8 mouse cellular contexts compared by ENCODE assay signal in the genomic region with DNA sequence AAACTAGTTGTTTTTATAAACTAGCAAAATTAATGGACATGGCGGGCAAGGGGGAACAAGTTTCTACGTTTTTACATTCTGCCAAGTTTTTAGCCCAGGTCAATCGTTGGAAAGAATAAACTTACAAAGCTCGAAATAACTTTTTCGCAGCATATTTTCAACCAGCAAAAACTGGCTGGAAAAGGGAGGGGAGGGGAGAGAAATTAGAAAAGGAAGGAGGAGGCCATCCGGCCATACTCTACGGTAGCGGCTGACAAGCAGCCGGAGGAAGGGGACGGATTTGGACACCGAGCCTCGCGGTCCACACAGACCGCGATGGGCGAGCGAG. TPM values are rescaled to one million over a fixed set of nuclear protein-coding genes. Genes with fewer than 3 reads are reported as not detected.
A peak's percentile ranks its signal among the peaks of the same experiment; 100 is the strongest.
DNase-seq lines count a peak whose midpoint lies in the region; ATAC-seq and TF ChIP-seq lines count a peak whose summit lies in the region.

No protein-coding gene starts in this region.

- no peaks in the 10 kb centered on the region for H3K27me3 ChIP-seq in testis, adult 2 months (ENCODE audit: control insufficient read depth, insufficient read depth, low read length)
- no peaks in the 10 kb centered on the region for H3K27me3 ChIP-seq in limb, embryonic 15.5 days

- H3K4me2 ChIP-seq in limb, embryonic 15.5 days = peak overlapping the region; percentile 55

- H3K4me3 ChIP-seq in testis, adult 2 months (ENCODE audit: control insufficient read depth, low read depth, low read length) = peak overlapping the region; percentile 88
- H3K4me3 ChIP-seq in limb, embryonic 15.5 days = peak overlapping the region; percentile 99

- TF ChIP-seq CTCF in testis, adult 2 months (IDR thresholded peaks at IDR 0.05; ENCODE audit: control insufficient read depth, insufficient read depth, insufficient replicate concordance, low read depth, low read length) = no peak

- H3K4me1 ChIP-seq in testis, adult 2 months (ENCODE audit: control insufficient read depth, insufficient read depth, low read length) = peaks cover 4% of the 10 kb centered on the region; the same call in 1 of the 2 replicates
- H3K4me1 ChIP-seq in limb, embryonic 15.5 days = peaks cover 5% of the 10 kb centered on the region; the same call in 1 of the 2 replicates

- peak overlapping the region; percentile 96 for H3K9ac ChIP-seq in limb, embryonic 15.5 days

- H3K9me3 ChIP-seq in limb, embryonic 15.5 days = no peaks in the 10 kb centered on the region

- H3K36me3 ChIP-seq in testis, adult 2 months (ENCODE audit: control insufficient read depth, insufficient read depth, low read length) = peaks cover 2% of the 10 kb centered on the region
- peaks cover 28% of the 10 kb centered on the region for H3K36me3 ChIP-seq in limb, embryonic 15.5 days

- peak overlapping the region; percentile 92 for H3K27ac ChIP-seq in testis, adult 2 months (ENCODE audit: control insufficient read depth, insufficient read depth, low read depth, low read length)
- H3K27ac ChIP-seq in limb, embryonic 15.5 days = peak overlapping the region; percentile 97

- no peak for ATAC-seq in limb, embryonic 15.5 days (ENCODE audit: insufficient number of reproducible peaks, low FRiP score, low TSS enrichment, low read depth)

- DNase-seq in cerebellum, adult 9-10 months = peak; percentile 41
- DNase-seq in cerebellum, postnatal 25 days = no peak
- no peak for DNase-seq in testis, postnatal 10 days (ENCODE audit: low spot score)
- no peak for DNase-seq in embryo, embryonic 10.5 days (ENCODE audit: low spot score)
- DNase-seq in right cerebral cortex, postnatal 36 days (ENCODE audit: low spot score in 2 of 2) = no peak
- DNase-seq in cerebellum, adult 8-10 months = no peak

- WGBS in limb, embryonic 15.5 days = under 1% methylated on average over 17 of the region's 17 CpGs

- no peak for TF ChIP-seq POLR2A in testis, adult 2 months (IDR thresholded peaks at IDR 0.05; ENCODE audit: control insufficient read depth, low read depth, low read length)

RNA-seq across cellular contexts. Expression of a gene that starts 0.7 kb away (rescaled TPM):
- polyA plus RNA-seq in testis, adult 2 months (2012; rRNA removed) = 13.2 and 17.7 TPM in 2 replicates
- 152 TPM in 2 replicates for polyA plus RNA-seq in limb, embryonic 15.5 days (2015; fragmentation: Nextera tagmentation; extraction: Ambion mirVana)

RNA-seq across cellular contexts. Expression of a gene that starts 43.5 kb away (rescaled TPM):
- polyA plus RNA-seq in testis, adult 2 months (2012; rRNA removed) = 9.9 and 11.8 TPM in 2 replicates
- 50.8 and 52.0 TPM in 2 replicates for polyA plus RNA-seq in limb, embryonic 15.5 days (2015; fragmentation: Nextera tagmentation; extraction: Ambion mirVana)

RNA-seq across cellular contexts. Expression of a gene that starts 43.5 kb away (rescaled TPM):
- polyA plus RNA-seq in testis, adult 2 months (2012; rRNA removed) = 50.2 and 52.9 TPM in 2 replicates
- polyA plus RNA-seq in limb, embryonic 15.5 days (2015; fragmentation: Nextera tagmentation; extraction: Ambion mirVana) = 0.78 and 1.0 TPM in 2 replicates

Comparison
In these comparisons a context has a peak if more than half of its experiments do, and no peak if none do; other contexts are left out.
1. RNA of a gene that starts 43.5 kb away (polyA plus RNA-seq): 50.2 to 52.9 TPM in testis, adult 2 months; 0.78 to 1.0 TPM in limb, embryonic 15.5 days; every median in the first group is over 10 times any median in the second.